Mouse (Mus musculus): ENCODE data around the gene Mmp25.
A peak's percentile ranks its signal among the peaks of the same experiment; 100 is the strongest.
"Not testable (repeated sequence)": the region's sequence is repeated elsewhere in the genome, so short reads cannot be mapped to it uniquely, and the experiment has no call there.

Gene Mmp25

GRCm38 (mm10) chr17:23600641-23601622 lies 44.1 kb downstream of the Mmp25 start, which contains the start of gene Zscan10:
Gene Zscan10 (plus strand): TSS chr17:23600856.
- no peak for DNase-seq (ENCODE audit: inconsistent ontology term)

- no peak for DNase-seq (ENCODE audit: inconsistent ontology term)
Measured at GRCm38 (mm10) chr17:23599605-23600063, 45.4 kb downstream of the Mmp25 start.

GRCm38 (mm10) chr17:23598582-23599552 lies 46.2 kb downstream of the Mmp25 start, which contains the start of gene Zfp13:
Gene Zfp13 (minus strand): TSS chr17:23599487.
- peak; percentile 96 for DNase-seq (ENCODE audit: inconsistent ontology term)

GRCm38 (mm10) chr17:23595139-23595538 lies 49.9 kb downstream of the Mmp25 start:
- not testable (repeated sequence) for DNase-seq (ENCODE audit: inconsistent ontology term)

- DNase-seq (ENCODE audit: inconsistent ontology term): no peak
Measured at GRCm38 (mm10) chr17:23592926-23593300, 52.2 kb downstream of the Mmp25 start.

- DNase-seq (ENCODE audit: inconsistent ontology term): peak; percentile 99
Measured at GRCm38 (mm10) chr17:23592208-23592925, 52.7 kb downstream of the Mmp25 start.

- DNase-seq (ENCODE audit: inconsistent ontology term): no peak
Measured at GRCm38 (mm10) chr17:23587253-23587652, 57.8 kb downstream of the Mmp25 start.

- peak; percentile 78 for DNase-seq (ENCODE audit: inconsistent ontology term)
Measured at GRCm38 (mm10) chr17:23585721-23586491, 59.2 kb downstream of the Mmp25 start.

- DNase-seq (ENCODE audit: inconsistent ontology term): no peak
Measured at GRCm38 (mm10) chr17:23584786-23585185, 60.3 kb downstream of the Mmp25 start.

Measured in Muller cell, postnatal 12 days (primary cell).